Mouse (Mus musculus) urinary bladder, adult 2 months (tissue): ENCODE data around the gene Amz2. TPM values are rescaled to one million over a fixed set of nuclear protein-coding genes. Genes with fewer than 3 reads are reported as not detected.

Experiments used
- DNase-seq: peaks from one replicate; pipeline ENCODE4 v3.0.0; 2022; ENCODE audit warnings: low spot score
- polyA plus RNA-seq: library from polyadenylated mRNA; depleted of rRNA; stranded (reverse); fragments of >200 nt; gene quantifications from 2 replicates; pipeline ENCODE4 v1.2.3, GENCODE M21; 2012; rRNA removed

Gene Amz2
- polyA plus RNA-seq, 1 experiment: 47.4 TPM

DNA sequence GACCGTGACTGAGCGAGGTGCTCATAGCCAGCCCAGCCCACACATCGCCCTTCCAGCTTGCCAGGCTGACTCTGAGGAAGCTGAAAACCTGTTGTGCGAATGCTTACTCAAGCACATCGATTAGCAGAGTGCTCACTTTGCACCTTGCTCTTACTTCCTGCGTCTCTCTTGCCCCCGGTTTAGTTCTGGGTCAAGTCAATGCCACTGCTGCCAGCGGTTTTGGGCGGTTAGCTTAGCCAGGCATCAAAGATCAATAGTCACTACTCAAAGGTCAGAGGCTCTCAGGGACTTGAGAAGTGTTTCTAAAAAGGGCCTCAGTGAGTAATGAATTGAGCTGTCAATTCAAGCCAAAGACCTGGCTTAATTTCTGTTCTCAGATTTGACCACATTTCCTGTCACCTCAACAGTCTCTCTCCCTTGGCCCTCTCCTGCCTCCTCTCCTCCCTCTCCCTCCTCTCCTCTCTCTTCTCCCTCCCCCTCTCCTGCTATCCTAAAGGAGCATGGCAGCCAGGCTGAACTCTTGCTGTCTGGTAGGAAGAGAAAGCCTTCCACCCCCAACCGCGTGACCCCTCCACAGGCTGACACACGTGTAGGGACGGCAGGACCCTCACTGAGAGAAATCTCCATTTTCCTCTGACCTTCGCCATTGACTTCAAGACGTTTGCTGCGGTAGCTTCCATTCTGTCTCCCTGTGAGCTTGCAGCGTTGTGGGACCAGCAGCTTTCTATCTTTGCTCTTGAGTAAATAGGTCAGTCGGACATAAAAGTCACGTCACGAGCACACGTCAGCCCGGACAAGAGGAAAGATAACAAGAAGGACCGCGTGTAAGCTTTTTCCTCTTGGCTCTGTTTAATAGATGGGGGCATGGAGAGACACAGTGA lies 69.4 kb downstream of the Amz2 start:
- no peak for DNase-seq

DNA sequence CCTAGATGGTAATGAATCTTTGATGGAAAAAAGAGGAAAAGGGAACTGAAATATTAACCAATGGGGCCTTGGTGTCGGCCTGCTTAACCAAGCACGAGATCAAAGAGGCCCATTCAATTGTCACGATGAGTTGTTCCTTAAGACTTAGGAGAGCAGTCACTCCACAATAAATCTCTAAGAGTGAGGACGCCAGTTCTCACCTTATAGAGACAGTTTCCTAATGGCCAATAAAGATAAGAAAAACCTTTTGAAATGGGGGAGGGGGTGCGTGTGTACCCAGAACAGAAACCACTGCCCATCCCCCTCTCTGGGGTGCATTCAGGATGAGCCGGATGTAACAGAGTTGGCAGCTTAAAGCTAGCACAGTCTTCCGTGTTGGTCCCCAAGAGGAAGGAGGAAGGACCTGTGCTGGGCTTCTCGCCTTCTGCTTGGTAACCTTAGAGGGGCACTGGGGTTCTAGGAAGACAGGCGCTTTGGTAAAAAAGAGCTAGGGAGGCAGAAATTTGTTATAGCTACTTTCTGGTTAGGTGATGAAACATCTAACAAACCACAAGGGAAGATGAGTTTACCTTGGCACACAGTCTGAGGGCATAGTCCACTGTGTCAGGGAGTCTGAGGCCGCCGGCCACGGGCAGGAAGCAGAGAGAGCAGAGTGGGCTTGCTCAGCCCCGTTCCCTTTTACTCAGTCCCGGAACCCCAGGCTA lies 70.2 kb downstream of the Amz2 start:
- DNase-seq: no peak

DNA sequence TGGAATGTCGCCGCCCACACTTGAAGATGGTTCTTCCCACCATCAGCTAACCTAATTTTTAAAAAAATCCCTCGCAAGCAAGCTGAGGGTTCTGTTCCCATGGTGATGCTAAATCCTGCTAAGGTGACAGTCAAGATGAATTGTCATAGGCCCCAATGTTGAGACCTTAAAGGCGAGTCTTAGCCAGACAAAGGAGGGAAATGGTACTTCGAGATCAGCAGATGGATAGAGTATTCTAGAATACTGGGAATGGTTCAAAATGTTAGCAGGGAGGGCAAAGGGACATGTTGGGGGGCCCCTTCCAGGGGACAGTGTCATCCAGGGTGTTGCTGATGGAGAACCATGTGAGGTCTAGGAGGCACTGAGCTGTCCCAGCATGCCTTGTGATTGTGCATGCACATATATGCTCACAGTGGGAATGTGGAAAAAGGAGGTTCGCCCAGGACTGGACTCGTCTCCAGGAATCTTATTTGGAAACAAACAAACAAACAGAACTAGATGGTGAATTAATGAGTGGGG lies 70.8 kb downstream of the Amz2 start:
- DNase-seq: no peak

DNA sequence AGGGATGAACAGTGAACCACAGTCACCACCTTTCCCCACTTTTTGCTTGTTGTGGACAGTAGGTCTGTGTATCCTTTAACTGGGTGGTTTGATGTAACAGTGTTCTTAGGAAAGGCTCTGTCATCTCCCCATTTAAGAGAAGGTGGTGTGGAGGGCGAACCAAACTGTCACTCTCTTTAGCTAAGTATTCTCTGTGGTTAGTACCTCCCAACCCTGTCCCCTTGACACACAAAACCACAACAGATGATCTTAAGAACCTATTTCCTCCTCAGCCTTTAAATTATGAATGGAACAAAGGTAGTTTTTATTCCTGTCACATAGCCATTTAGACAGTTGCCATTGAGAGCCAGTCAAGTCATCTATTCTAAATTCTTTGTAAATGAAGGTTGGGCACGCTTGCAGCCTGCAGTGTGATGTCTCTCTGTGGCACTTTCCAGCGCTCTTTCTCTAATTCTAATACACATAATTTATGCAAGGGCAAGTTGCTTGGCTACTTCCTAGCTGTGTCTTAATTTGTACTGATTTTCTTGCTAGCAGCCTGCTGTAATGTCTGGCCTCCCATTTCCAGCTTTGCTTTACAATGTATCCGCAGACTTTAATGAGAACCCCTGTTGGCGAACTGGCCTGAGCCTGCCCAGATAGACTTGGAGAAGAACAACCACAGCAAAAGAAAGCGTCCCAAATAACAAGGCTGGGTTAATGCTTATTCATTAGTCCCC lies 71.4 kb downstream of the Amz2 start:
- no peak for DNase-seq

DNA sequence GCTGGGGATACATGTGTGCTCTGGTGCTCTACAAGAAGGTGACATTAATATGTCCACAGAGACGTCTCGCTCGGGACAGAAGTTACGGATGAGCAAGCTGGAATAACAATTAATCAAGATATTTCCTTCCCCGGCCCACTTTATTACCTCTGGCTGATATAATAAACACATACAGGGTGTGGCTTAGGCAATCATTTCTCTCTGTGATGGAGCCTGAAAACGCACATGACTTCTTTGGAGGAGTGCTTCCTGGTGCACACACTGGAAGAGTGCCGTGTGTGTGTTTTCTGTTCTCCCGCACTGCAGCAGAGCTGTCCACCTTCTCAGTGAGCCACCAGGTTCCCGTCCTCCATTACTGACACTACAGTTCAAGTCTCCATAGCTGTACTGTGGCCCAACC lies 72.2 kb downstream of the Amz2 start:
- no peak for DNase-seq

DNA sequence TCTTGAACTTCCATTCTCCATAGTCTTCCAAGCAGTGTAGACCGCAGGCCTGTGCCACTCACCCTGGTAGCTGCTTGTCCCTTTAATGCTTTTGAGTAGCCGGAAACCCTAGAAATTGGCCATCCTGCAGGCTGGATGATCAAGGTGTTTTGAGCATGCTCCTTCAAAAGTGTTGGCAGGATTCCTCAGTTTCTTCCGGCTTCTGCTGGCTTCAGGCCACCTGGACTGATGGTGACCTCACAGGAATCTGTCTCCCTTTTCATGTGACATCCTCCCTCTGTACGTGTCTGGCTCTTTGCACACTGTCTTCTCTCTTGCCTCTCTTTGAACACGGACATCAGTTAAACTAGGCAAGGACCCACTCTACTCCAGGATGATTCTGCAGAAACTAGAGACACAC lies 74.5 kb downstream of the Amz2 start:
- DNase-seq: no peak

Other genes with a start within 250 kb of the Amz2 start
- 1.8 and 1.9 TPM in 2 replicates for gene Rgs9, start 127.8 kb upstream of the Amz2 start, polyA plus RNA-seq
- 26.0 and 28.9 TPM in 2 replicates for gene Gna13, start 63.1 kb upstream of the Amz2 start, polyA plus RNA-seq
- gene 9930022D16Rik, start 12.0 kb upstream of the Amz2 start, polyA plus RNA-seq: not detected in 2 replicates
- gene Arsg, start 47.4 kb downstream of the Amz2 start, polyA plus RNA-seq: 6.7 and 7.0 TPM in 2 replicates
- 1.2 and 2.4 TPM in 2 replicates for gene Slc16a6, start 47.7 kb downstream of the Amz2 start, polyA plus RNA-seq
- gene Wipi1, start 186.0 kb downstream of the Amz2 start, polyA plus RNA-seq: 44.9 and 49.1 TPM in 2 replicates
- gene Prkar1a, start 223.5 kb downstream of the Amz2 start, polyA plus RNA-seq: 176 and 189 TPM in 2 replicates